Mouse (Mus musculus): ENCODE measurements at regions not wholly inside any gene's neighbourhood (a gene's known extent, or its start where the extent isn't known, plus 50 kb on each side); places are given as distances from the start of the nearest gene placed in this dataset.

DNA sequence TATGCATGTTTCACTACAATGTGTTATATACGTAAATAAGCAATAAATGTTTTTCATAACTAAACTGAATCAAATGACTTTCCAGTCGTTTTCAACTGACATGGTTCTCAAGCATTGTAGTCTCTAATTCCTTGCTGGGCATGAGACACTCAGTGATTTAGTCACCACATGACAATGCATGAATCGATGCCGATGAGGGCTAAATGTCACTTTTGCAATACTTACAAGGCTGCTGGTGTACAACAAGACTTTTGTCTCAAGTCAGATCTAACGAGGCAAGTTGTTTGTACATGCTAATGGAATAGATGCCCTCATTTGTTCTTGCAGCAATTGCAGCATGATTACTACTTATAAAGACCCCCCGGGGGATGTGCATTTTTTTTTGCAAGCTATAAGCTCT, 120.2 kb upstream of the Ifne start:
- Histone ChIP-seq H3K4me1 (ENCODE audit: control insufficient read depth in 1 of 2, insufficient read depth in 2 of 2) (peaks cover 0 to 24% of the 10 kb centered on the region in 2 experiments; a peak in 2 of 4 replicates), H3K4me2 (ENCODE audit: insufficient read depth, low read depth, poor library complexity, severe bottlenecking) (no peak overlapping the region), H3K79me2 (replicated peaks; ENCODE audit: control insufficient read depth, extremely low read depth, insufficient read depth, poor library complexity, severe bottlenecking) (no peaks in the 10 kb centered on the region), H3K27me3 (replicated peaks) (no peaks in the 10 kb centered on the region), H3K9me3 (replicated peaks; ENCODE audit: low read length) (no peaks in the 10 kb centered on the region), H3K27ac (ENCODE audit: insufficient read depth, low read depth) (no peak overlapping the region), H3K4me3 (replicated peaks in 1 of 3; ENCODE audit: low read depth in 2 of 3, low read length in 2 of 3, poor library complexity in 1 of 3) (no peak overlapping the region), H3K9ac (ENCODE audit: insufficient read depth, low read depth) (no peak overlapping the region), H3K36me3 (replicated peaks in 1 of 2; ENCODE audit: control insufficient read depth in 1 of 2, insufficient read depth in 1 of 2, low read length in 1 of 2) (no peaks in the 10 kb centered on the region)
- no peak for DNase-seq (ENCODE audit: extremely low read depth)
- no peak for TF ChIP-seq RAD21 (IDR thresholded peaks at IDR 0.05; ENCODE audit: low read depth, low read length)
- TF ChIP-seq ZKSCAN1 (IDR thresholded peaks at IDR 0.05; ENCODE audit: borderline replicate concordance, low read depth, low read length) = no peak
- dilution Hi-C loops (cut with MboI; ENCODE audit: extremely low pct_ligation_motif_present, extremely low pct_unique_long_range_greater_than_20kb, low sequenced_read_pairs) = no loop called here
- in situ Hi-C loops (cut with MboI; ENCODE audit: low pct_ligation_motif_present, low pct_unique_long_range_greater_than_20kb, low sequenced_read_pairs) = no loop called here

DNA sequence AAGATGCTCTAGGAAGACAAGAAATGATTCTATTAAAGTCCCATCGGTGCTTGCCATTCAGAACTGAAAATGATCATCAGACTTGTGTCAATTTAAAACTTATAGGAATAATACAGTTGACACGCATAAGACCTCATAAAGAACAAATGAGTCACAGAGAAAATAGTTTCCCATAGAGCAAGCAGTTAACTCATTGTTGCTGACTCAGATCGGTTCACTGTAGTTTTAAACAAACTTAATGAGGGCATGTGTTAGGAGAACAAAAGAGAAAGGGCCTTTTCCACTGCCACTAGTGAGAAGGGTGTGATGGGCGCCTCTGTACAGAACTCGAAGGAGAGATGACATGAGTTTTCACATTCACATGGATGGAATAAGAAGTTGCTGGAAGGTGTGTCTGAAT, 118.3 kb upstream of the Ifne start:
- TF ChIP-seq JUN (IDR thresholded peaks at IDR 0.05; ENCODE audit: insufficient read depth, low read depth, low read length) (no peak), ELF1 (IDR thresholded peaks at IDR 0.05; ENCODE audit: low read depth, low read length) (no peak), ZMIZ1 (IDR thresholded peaks at IDR 0.05; ENCODE audit: low read depth, low read length) (no peak), E2F4 (IDR thresholded peaks at IDR 0.05; ENCODE audit: insufficient replicate concordance, low read depth, low read length) (no peak), GABPA (IDR thresholded peaks at IDR 0.05; ENCODE audit: insufficient replicate concordance, low read depth, low read length) (no peak), ETS1 (conservative IDR thresholded peaks at IDR 0.05; ENCODE audit: low read depth, low read length) (no peak), SMC3 (IDR thresholded peaks at IDR 0.05; ENCODE audit: low read depth, low read length) (no peak), UBTF (IDR thresholded peaks at IDR 0.05; ENCODE audit: low read depth, low read length) (no peak), NRF1 (IDR thresholded peaks at IDR 0.05; ENCODE audit: low read depth, low read length) (no peak), MXI1 (IDR thresholded peaks at IDR 0.05; ENCODE audit: low read depth, low read length) (no peak), CHD2 (IDR thresholded peaks at IDR 0.05; ENCODE audit: low read length) (no peak), RAD21 (IDR thresholded peaks at IDR 0.05; ENCODE audit: low read depth, low read length) (no peak)
- no peak for DNase-seq (ENCODE audit: extremely low read depth)
- no peaks in the 10 kb centered on the region for H3K9me3 ChIP-seq (replicated peaks; ENCODE audit: low read length)
- H3K9ac ChIP-seq (ENCODE audit: insufficient read depth, low read depth) = no peak overlapping the region
- dilution Hi-C loops (cut with MboI; ENCODE audit: extremely low pct_ligation_motif_present, extremely low pct_unique_long_range_greater_than_20kb, low sequenced_read_pairs) (no loop called here), in situ Hi-C loops (cut with MboI; ENCODE audit: low pct_ligation_motif_present, low pct_unique_long_range_greater_than_20kb, low sequenced_read_pairs) (no loop called here)
- H3K27ac ChIP-seq (ENCODE audit: insufficient read depth, low read depth) = no peak overlapping the region
- no peaks in the 10 kb centered on the region for H3K36me3 ChIP-seq (replicated peaks in 1 of 2; ENCODE audit: control insufficient read depth in 1 of 2, insufficient read depth in 1 of 2, low read length in 1 of 2)
- no peak overlapping the region for H3K4me2 ChIP-seq (ENCODE audit: insufficient read depth, low read depth, poor library complexity, severe bottlenecking)
- H3K4me1 ChIP-seq (ENCODE audit: control insufficient read depth in 1 of 2, insufficient read depth in 2 of 2) = peaks cover 0 to 23% of the 10 kb centered on the region in 2 experiments; a peak in 2 of 4 replicates
- H3K27me3 ChIP-seq (replicated peaks) = no peaks in the 10 kb centered on the region
- no peak overlapping the region for H3K4me3 ChIP-seq (replicated peaks in 1 of 3; ENCODE audit: low read depth in 2 of 3, low read length in 2 of 3, poor library complexity in 1 of 3)
- no peaks in the 10 kb centered on the region for H3K79me2 ChIP-seq (replicated peaks; ENCODE audit: control insufficient read depth, extremely low read depth, insufficient read depth, poor library complexity, severe bottlenecking)
